Mouse (Mus musculus) hematopoietic stem cell, adult 5-6 weeks (primary cell): ENCODE data around the gene Mrvi1. TPM values are rescaled to one million over a fixed set of nuclear protein-coding genes. Genes with fewer than 3 reads are reported as not detected.
"Not testable (repeated sequence)": the region's sequence is repeated elsewhere in the genome, so short reads cannot be mapped to it uniquely, and the experiment has no call there.

Experiments
- ATAC-seq, 2 experiments: fragments of 125-278 bp in 1 of 2; replicated peaks in 1 of 2; 2 replicates each; pipeline ENCODE4 v1.8.0; 2016 to 2017; ENCODE audit warnings: inconsistent platforms in 2 of 2, mild to moderate bottlenecking in 2 of 2, moderate number of reproducible peaks in 2 of 2, low read depth in 1 of 2, moderate TSS enrichment in 1 of 2; ENCODE audit not compliant: low FRiP score in 2 of 2, poor library complexity in 2 of 2, severe bottlenecking in 2 of 2, insufficient read depth in 1 of 2, low TSS enrichment in 1 of 2
- total RNA-seq: library from RNA; stranded (forward); fragments of 172-1452, 232-1000 nt; gene quantifications from 2 replicates; pipeline ENCODE4 v1.2.3, GENCODE M21; 2017

Gene Mrvi1
- total RNA-seq, 1 experiment from 2014 or later, result 1.5 TPM

DNA sequence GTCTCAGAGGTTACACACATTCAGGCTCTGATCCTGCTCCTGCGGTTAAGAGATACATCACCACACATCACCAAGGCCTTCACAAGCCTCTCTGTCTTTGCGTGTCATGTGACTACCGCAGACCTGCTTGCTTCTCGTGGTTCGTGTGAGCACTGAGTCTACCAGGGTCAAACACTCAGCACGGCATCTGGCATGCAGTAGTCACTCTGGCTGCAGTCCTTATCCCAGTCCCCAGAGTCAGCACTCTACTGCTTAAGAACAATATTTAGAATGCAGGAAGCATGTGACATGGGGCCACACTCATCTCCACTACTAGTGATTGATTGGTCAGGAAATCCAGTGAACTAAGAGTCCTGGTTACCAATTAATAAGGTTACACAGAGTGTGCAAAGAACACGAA lies 66.3 kb downstream of the Mrvi1 start:
- ATAC-seq, result no peak

GRCm38 (mm10) chr7:110914531-110914930 lies 67.7 kb downstream of the Mrvi1 start:
- ATAC-seq, result no peak

GRCm38 (mm10) chr7:110913754-110914153 lies 68.5 kb downstream of the Mrvi1 start:
- no peak for ATAC-seq

DNA sequence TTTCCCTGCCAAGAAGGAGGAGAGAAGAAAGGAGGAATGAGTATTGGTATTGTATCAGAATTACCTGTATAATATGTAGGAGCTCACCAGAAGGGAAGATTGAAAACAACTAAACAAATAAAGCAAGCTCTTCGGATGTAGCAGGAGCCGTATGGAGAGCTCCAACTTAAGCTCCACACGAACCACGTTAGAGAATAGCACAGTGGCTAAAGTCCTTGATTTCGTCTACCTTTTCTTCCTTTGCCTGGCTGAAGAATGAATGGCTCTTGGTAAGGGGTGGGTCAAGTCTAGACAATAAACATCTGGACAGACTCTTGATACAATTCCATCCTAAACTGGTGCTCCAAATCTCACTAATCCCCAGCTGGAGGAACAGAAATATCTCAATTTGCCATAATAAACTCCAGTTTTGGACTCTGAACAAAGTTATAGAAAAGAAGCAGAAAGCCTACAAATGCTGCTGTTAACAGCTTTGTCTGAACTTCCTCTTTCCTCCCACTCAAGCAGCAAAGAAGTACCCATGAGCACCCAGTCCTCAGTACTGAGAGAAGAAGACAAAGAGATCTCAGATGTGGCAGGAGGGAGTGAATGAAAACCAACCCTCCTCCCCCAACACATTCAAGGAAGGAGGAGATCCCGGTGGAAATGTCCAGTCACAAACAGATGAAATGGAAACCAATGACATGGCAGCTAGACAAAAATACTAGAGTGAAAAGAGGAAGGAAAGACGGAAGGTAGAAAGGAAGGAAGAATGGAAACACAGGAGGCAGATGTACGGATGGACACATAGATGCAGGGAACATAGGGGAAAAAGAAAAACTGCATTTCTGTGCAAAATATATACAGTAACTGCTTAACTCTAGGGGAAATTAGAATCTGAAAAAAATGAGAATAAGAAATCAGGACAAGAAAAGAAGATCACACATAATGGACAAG lies 73.8 kb downstream of the Mrvi1 start:
- peak; percentile 45 to 72; a peak in 3 of 4 replicates for ATAC-seq

DNA sequence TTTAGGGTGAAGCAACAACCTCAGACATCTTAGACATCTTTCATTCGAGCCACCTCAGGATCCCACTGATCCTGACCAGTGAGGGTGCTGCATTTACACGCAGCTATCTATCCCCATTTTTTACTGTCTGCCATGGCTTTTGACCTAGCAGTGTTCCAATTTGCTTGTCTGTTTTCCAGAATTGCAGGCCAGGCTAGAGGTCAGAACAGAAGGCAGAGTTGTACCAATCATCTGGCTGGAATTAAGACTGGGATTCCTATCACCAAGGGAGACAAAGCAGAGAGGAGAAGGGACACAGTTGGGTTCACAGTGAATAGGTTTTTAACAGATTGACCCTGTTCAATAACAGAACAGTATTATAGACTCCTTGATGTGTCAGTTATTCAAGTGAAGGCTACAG lies 75.7 kb downstream of the Mrvi1 start:
- no peak for ATAC-seq

- ATAC-seq, result peak in 1 of 2 experiments; percentile 36; a peak in 1 of 4 replicates
Observed at GRCm38 (mm10) chr7:110903226-110903625, 79.0 kb downstream of the Mrvi1 start.

- ATAC-seq, result no peak
Observed at GRCm38 (mm10) chr7:110897202-110897601, 85.1 kb downstream of the Mrvi1 start.

DNA sequence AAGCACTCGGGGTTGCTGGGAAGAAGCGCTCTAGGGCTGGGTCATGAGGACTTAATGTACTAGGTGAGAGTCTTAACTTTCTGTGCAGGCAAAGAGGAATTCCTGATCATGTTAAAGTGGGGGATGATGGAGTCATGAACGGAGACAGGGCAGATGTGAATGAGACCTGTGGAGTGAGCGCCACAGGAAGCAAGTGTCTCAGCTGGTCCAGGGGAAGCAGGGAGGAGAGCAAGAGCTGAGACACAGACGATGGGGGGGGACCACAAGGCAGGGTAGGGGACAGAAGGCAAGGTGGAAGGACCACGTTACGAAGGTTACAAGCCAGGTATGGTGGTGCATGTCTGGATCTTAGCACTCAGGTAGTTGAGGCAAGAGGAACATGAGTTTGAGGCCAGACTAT lies 85.8 kb downstream of the Mrvi1 start:
- ATAC-seq, result no peak

DNA sequence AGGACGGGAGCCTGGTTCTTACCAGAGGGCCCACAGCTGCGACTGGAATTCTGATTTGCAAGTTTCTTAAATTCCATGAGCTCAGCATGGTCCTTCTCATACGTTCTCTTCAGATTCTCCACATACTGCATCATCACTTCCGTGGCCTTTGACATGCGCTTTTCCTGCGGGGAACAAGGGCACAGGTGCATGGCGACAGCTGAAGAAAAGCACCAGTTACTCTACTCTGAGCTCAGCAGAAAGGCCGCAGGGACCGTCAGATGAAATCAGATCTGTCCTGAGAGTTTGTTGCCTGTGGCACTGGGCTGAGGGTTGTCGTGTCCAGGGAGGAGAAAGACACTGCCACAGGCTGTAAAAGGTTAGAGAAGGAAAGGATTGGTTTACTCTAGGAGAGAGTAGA lies 86.5 kb downstream of the Mrvi1 start:
- ATAC-seq, result not testable (repeated sequence)

DNA sequence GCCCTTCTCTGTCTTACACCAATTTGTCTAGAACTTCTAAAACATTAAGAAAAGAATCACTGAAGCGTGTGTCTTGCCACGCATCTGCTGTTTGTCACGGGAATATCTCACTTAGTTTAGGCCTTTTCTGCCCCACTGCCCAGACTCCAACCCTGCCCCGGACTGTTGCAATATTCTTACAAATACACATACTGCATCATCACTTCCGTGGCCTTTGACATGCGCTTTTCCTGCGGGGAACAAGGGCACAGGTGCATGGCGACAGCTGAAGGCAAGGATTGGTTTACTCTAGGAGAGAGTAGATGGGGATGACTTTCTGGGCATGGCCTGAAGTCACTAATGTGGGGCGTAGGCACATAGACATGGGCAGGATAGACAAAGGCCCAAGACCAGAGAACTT lies 87.6 kb downstream of the Mrvi1 start:
- peak in 1 of 2 experiments; percentile 37; a peak in 1 of 4 replicates for ATAC-seq

DNA sequence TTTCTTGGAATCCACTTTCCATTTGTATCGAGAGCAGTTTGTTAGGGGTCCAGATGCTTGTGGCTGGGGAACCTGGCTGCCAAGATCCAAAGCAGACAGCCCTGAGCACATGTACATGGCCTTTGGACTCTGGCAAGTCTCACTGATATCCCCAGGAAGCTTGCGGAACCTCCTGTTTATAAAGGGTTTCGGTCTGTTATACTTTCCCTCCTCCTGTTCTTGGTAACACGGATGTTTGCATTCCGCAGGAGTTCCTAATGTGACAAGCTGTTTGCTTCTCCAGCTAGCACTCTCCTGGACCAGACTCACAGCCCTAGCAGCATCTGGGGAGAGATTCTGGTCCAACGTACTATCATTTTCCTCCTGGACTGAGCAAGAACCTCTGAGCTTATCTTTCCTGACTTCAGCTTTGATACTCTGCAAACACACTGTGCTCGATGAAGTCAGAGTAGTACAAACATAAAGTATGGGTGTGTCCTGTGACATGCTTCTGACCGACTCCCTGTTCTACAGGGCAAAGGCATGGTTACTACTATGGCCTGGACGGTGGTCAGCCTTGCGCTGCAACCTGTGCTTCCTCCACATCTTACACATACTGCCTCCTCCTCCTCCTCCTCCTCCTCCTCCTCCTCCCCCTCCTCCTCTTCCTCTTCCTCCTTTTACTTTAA lies 88.2 kb downstream of the Mrvi1 start:
- peak in 1 of 2 experiments; percentile 49; a peak in 1 of 4 replicates for ATAC-seq

DNA sequence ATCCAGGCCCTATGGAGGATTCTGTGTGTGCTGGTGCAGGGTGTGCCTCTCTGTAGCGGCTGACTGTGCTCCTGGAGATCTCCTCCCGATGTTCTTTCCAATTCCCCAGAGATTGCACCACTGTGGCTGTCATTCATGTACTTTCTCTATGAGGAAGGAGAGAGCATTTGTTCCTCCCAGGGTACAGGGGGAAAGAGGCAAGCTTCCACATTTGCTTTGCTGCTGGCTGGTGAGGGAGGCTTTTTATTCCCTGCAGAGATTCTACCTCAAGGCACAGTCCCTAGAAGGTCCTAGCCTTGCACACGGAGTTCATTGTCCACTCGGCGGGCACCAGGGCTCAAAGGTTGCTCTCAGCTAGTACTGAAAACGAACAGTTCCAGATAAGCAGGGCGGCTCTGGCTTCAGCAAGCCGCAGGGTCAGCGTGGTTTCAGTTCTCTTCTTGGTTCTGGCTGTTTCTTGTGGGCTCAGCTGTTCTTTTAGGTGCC lies 90.7 kb downstream of the Mrvi1 start:
- 0 out of 4 replicates have a peak, but pooled peaks of 1 of the 2 experiments have one; percentile 34 for ATAC-seq

DNA sequence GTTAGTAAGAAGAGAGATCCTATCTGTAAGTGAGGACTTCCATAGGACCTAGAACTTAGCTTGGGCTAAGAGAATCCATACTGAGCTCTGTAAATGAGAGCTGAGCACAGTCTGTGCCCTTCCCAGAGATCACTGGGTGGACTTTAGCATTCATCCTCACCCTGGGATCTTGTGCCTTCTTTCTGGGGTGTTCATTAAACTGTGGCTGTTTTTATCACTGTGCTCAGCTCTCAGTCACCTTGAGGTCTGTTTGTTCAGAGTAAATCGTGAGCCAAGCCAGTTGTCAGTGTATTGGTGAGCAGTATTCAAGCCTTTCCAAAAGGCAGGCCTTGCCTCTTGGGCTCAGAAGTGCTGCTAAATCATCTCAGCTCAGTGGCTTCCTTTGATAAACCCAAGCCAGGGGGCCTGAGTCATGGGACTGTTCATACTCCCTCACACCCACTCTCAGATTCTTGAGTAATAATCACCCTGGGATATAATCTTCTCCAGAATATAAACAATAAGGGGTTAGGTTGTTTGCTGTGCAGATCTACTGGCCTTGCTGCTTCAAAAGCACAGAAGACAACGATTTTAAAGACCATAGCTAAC lies 100.4 kb downstream of the Mrvi1 start:
- ATAC-seq, result no peak

- ATAC-seq, result 0 out of 4 replicates have a peak, but pooled peaks of 1 of the 2 experiments have one; percentile 25
Observed at GRCm38 (mm10) chr7:110878028-110878427, 104.2 kb downstream of the Mrvi1 start.

- ATAC-seq, result no peak
Observed at GRCm38 (mm10) chr7:110876965-110877364, 105.3 kb downstream of the Mrvi1 start.

GRCm38 (mm10) chr7:110868807-110869206 lies 113.5 kb downstream of the Mrvi1 start:
- ATAC-seq, result no peak

DNA sequence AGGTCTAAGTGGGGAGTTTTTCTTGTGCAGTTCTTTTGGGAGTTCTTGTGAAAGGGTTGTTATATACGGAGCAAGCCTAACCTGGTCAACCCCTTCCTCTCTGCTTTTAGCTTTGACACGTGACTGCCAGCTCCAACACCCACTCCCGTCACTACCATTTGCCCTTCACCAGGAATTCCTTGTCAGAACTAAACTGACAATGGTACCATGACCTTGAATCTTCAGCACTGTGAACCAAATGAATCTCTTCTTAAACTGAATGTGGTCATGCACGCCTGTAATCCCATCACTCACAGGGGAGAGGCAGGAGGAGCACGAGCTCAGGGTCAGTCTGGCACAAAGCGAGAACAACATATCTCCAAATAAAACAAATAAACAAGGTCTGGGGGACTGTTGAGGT lies 115.1 kb downstream of the Mrvi1 start:
- no peak for ATAC-seq

DNA sequence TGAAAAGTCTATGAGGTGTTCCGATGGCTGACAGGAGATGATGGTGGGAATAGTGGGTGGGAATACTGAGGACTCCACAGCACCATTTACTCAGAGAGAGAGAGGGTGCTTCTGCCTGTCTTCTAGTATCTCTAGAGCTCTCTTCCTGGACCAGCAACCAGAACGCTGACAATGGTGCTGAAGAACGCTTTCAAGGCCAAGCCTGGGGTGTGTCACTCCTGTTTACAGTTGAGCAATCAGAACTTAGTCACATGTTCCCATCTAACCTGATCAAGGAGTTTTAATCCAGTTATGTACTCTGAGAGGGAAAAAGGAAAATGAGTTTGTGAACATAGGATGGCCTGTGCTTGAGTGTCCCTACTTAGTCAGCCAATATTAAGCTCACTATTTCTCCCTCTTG lies 116.2 kb downstream of the Mrvi1 start:
- no peak for ATAC-seq
